Mouse (Mus musculus) heart, adult 9 months (tissue): ENCODE measurements around the gene Frrs1l.

ENCODE experiments used
- DNase-seq, 2 experiments: peaks; one replicate each; pipeline ENCODE4 v3.0.0; 2022; ENCODE audit warnings: low spot score in 2 of 2

The Frrs1l gene

DNA sequence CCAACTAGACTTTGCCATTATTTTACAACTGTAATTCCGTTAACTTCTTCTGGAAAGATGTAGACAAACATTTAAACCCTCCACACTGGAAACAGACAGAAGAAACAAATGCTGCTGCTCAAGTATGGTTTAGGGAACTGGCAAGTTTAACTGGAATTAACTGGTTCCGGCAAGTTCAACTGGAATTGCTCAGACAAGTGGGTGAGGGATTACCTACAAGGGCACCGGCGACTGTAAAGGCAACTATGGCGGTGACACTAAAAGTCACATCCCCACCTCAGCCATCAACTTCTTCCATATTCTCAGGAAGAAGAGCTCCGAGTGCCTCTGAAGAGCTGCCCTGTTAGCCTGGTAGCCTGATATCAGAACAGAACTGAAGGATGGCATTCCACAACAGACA, 75.9 kb downstream of the Frrs1l start:
- no peak for DNase-seq

GRCm38 (mm10) chr4:56912382-56913001, 77.7 kb downstream of the Frrs1l start:
- no peak for DNase-seq

GRCm38 (mm10) chr4:56909568-56909967, 80.6 kb downstream of the Frrs1l start:
- no peak for DNase-seq

- no peak for DNase-seq
Measured at GRCm38 (mm10) chr4:56907671-56908070, 82.5 kb downstream of the Frrs1l start.
